Mouse (Mus musculus): ENCODE data around the gene Gm14190.
"Not testable (repeated sequence)": the region's sequence is repeated elsewhere in the genome, so short reads cannot be mapped to it uniquely, and the experiment has no call there.

Gene Gm14190

DNA sequence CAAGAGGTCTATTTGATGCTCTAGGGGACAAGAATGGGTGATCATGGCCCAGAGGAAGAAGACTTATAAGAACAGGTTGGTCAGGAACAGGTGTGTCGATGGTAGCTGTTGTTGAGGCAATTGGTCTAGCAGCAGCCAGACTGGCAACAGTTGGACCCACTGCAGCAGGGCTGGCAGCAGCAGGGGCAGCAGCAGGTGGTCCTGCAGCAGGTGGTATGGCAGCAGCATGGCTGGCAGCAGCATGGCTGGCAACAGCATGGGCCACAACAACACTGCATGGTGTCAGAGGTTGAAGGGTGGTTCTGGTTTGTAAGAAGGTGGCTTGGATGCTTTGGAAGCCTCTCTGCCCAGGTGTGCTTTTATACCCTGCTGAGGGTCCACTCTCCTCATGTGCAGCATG is at the start of gene Gm14190:
Gm14190 (minus strand) TSS at position 278 of the 400 bp plus-strand sequence.
- DNase-seq (ENCODE audit: low read depth): no peak

- DNase-seq (ENCODE audit: low read depth): no peak
These were observed 43.6 kb upstream of the Gm14190 start, which contains the start of gene Gm14180 for GRCm38 (mm10) chr11:99734190-99734589. Gene Gm14180 (minus strand): TSS chr11:99734290.

DNA sequence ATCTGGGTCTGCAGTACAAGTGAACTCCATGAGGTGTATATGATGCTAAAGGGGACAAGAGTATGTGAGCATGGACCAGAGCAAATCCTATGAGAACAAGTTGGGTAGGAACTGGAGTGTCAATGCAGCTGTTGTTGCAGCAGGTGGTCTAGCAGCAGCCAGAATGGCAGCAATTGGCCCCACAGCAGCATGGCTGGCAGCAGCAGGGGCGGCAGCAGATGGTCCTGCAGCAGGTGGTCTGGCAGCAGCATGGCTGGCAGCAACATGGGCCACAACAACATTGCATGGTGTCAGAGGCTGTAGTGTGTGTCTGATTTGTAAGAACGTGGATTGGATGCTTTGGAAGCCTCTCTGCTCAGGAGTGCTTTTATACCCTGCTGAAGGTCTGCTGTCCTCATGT is 33.5 kb upstream of the Gm14190 start:
- DNase-seq (ENCODE audit: low read depth): no peak

DNA sequence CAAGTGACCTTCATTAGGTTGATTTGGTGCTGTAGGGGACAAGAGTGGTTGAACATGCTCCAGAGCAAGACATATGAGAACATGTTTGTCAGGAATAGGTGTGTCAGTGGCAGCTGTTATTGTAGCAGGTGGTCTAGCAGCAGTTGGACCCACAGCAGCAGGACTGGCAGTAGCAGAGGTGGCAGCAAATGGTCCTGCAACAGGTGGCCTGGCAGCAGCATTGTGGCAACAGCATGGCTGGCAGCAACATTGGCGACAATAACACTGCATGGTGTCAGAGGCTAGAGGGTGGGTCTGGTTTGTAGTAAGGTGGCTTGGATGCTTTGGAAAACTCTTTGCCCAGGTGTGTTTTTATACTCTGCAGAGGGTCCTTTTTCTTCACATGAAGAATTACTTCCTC is 28.2 kb upstream of the Gm14190 start:
- DNase-seq (ENCODE audit: low read depth): no peak

DNA sequence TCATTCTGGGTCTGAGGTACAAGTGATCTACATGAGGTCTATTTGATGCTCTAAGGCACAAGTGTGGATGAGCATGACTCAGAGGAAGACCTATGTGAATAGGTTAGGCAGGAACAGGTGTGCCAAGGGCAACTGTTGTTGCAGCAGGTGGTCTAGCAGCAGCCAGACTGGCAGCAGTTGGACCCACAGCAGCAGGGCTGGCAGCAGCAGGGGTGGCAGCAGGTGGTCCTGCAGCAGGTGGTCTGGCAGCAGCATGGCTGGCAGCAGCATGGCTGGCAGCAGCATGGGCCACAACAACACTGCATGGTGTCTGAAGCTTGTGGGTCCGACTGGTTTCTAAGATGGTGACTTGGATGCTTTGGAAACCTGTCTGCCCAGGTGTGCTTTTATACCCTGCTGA is 5.3 kb downstream of the Gm14190 start:
- DNase-seq (ENCODE audit: low read depth): not testable (repeated sequence)

- DNase-seq (ENCODE audit: low read depth): no peak
These were observed 7.1 kb downstream of the Gm14190 start for GRCm38 (mm10) chr11:99683481-99683880.

DNA sequence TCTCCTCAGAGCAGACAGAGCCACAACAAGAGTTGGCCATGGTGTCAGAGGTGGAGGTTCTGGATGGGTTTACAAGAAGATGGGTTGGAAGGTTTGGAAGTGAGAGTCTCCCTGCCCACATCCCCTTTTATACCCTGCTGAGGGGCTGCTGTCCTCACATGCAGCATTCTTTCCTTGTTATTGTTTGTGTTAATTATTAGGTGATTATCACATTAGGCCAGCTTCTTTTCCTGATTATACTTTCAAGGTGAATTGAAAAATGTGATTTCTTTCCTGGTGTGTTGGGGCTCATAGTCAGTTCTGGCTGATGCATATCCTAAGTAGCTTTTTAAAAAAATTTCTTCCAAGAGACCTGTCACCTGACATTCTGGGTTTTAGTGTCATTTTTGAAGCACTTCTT is 24.7 kb downstream of the Gm14190 start, which contains the start of gene Krtap4-6:
Krtap4-6 (minus strand) TSS at position 101 of the 400 bp plus-strand sequence.
- no peak for DNase-seq (ENCODE audit: low read depth)

GRCm38 (mm10) chr11:99662802-99663201 is 27.7 kb downstream of the Gm14190 start:
- DNase-seq (ENCODE audit: low read depth): no peak

DNA sequence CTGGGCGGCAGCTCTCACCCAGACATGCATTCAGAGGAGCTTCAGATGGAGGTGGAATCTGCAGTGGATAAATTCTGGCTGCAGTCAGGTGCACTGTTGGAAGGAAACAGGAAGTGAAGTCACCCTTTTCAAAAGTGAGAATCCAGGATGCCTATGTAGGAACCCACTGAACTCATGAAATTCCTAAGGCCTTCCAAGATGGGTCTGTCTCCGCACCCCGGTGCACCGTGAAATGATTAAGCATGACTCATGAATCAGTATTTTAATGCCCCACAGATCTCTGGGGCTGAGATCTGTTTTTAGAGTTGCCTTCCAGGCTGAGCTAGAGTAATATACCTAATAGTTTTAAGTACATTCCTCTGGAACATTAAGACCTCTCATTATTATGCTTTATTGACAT is 31.3 kb downstream of the Gm14190 start:
- no peak for DNase-seq (ENCODE audit: low read depth)

- not testable (repeated sequence) for DNase-seq (ENCODE audit: low read depth)
These were observed 32.0 kb downstream of the Gm14190 start, which contains the start of gene Gm11563 for GRCm38 (mm10) chr11:99658467-99659010. Gene Gm11563 (minus strand): TSS chr11:99658960.

GRCm38 (mm10) chr11:99657051-99657450 is 33.5 kb downstream of the Gm14190 start:
- no peak for DNase-seq (ENCODE audit: low read depth)

- no peak for DNase-seq (ENCODE audit: low read depth)
These were observed 40.4 kb downstream of the Gm14190 start, which contains the start of gene Gm11555 for GRCm38 (mm10) chr11:99650136-99650535. Gene Gm11555 (minus strand): TSS chr11:99650236.

DNA sequence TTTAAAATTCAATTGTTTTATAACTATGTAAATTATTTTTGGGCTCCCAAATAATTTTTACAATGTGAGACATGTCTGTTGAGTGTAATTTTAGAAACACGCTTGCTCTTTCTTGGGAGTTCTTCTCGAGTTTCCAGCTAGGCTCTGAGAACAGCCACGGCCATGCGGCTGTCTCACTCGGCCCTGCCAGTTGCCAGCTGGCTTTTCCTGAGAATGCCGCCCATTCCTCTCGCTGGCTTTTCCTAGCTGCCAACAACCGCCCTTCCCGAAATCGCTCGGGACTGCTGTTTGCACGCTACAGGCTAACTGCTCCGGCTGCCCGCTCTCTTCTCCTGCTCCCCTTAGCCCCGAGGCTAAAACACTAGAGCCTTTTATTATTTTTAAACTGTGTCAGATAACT is 44.1 kb downstream of the Gm14190 start:
- DNase-seq (ENCODE audit: low read depth): no peak

GRCm38 (mm10) chr11:99644351-99644750 is 46.2 kb downstream of the Gm14190 start:
- DNase-seq (ENCODE audit: low read depth): no peak

- not testable (repeated sequence) for DNase-seq (ENCODE audit: low read depth)
These were observed 46.9 kb downstream of the Gm14190 start, which contains the start of gene Krtap4-7 for GRCm38 (mm10) chr11:99643635-99644139. Gene Krtap4-7 (minus strand): TSS chr11:99644089.

- DNase-seq (ENCODE audit: low read depth): no peak
These were observed 49.6 kb downstream of the Gm14190 start for GRCm38 (mm10) chr11:99640926-99641325.

Data from induced T-regulatory cell, adult 2 months (primary cell).